Mouse (Mus musculus) spleen, postnatal 4 days (tissue): ENCODE data around the gene Nr2f6.
A peak's percentile ranks its signal among the peaks of the same experiment; 100 is the strongest.
"Not testable (repeated sequence)": the region's sequence is repeated elsewhere in the genome, so short reads cannot be mapped to it uniquely, and the experiment has no call there.

Experiments used
- DNase-seq, 2 experiments: peaks; one replicate each; pipeline ENCODE4 v3.0.0; 2022; ENCODE audit warnings: low spot score in 2 of 2

Gene Nr2f6

DNA sequence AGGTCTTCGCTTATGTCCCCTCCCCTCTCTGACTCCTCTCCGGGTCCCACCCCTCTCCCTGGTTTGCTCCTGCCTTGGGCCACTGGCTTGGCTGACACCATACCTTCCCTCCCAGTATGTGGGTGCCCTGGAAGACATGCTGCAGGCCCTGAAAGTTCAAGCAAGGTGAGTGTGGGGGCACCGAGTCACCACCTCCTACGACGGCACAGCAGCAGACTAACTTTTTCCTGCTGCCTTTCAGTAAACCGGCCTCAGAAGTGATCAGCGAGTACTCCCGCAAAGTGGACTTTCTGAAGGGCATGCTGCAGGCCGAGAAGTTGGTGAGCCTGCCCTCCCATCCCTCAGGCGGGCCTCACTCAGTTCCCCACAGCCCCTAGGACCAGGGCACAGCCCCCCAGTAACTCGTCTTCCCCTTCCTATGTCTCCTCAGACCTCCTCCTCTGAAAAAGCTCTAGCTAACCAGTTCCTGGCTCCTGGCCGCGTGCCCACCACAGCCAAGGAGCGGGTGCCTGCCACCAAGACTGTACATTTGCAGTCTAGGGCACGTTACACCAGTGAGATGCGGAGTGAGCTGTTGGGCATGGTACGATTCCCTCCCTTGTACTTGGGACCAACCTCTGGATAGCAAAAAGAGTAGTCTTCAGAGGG, 14.1 kb downstream of the Nr2f6 start:
- DNase-seq: peak in 1 of 2 experiments; percentile 65

DNA sequence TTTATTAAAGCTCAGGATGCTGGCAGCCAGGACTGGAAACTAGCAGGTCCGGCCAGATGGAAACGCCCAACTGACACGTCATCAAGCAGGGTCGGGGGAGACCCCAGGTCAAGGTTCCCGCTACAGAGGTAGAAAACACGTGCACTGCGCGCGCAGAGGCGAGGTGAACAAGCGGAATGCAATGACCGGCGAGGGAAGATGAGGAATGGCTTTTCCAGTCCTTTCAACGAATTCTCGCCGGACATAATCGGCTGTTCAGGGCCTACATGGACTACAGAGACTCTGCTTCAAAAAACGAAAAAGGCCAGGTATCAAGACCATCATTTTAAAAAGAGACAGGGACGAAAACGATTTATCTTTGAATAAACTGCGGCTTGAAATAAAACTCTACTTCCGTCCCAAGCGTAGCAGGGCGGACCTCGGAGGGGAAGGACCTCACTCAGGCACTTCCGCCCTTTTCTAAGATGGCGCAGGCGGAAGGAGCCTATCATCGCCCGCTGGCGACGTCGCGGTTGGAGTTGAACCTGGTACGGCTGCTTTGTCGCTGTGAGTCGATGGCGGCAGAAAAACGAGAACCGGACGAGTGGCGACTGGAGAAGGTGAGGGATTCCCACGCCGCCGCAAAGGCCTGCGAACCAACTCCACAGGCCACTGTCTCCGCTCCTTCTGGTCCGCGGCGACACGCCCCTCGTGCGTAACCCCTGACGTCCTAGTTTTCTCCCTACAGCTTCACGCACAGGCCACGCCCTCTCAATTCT, 14.8 kb downstream of the Nr2f6 start, which contains the start of gene Use1:
TSS of gene Use1 (plus strand) at position 78 of the 758 bp plus-strand sequence.
- DNase-seq: peak; percentile 86 to 90

GRCm38 (mm10) chr8:71358026-71358425, 23.7 kb downstream of the Nr2f6 start:
- DNase-seq: no peak

DNA sequence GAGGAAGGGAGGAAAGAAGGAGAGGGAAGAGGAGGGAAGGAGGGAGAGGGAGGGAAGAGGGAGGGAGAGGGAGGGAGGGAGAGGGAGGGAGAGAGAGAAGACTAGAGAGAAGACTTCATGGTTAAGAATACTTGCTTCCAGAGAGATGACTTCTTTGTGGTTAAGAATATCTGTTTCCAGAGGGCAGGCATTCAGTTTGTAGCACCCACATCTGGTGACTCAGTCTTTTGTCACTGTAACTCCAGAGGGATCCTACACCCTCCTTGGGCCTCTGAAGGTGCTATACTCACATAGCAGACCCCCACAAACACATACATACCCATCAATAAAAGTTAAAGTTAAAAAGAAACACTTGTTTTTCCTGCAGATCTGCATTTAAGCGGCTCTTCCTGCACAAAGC, 30.2 kb downstream of the Nr2f6 start:
- no peak for DNase-seq

- no peak for DNase-seq
These were observed 30.6 kb downstream of the Nr2f6 start for GRCm38 (mm10) chr8:71351117-71351516.

DNA sequence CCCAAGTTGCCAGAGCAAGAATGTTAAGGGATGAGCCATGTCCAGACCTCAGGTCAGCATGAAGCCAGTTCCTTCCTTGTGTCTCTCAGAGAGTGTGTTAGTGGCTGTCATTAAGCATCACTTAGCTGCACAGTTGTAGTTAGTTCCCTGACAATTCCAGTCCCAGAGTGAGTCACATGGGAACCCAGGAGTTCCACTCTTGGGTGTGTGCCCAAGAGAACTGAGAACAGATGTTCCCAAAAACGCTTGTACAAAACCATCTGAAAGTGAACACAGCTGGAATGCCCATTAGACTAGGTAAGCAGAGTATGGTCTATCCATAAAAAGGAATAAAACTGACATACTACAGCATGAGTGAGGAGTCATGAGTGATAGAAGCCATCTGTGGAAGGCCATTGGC, 35.2 kb downstream of the Nr2f6 start:
- no peak for DNase-seq

- peak; percentile 35 to 73 for DNase-seq
These were observed 41.1 kb downstream of the Nr2f6 start for GRCm38 (mm10) chr8:71340625-71341024.

DNA sequence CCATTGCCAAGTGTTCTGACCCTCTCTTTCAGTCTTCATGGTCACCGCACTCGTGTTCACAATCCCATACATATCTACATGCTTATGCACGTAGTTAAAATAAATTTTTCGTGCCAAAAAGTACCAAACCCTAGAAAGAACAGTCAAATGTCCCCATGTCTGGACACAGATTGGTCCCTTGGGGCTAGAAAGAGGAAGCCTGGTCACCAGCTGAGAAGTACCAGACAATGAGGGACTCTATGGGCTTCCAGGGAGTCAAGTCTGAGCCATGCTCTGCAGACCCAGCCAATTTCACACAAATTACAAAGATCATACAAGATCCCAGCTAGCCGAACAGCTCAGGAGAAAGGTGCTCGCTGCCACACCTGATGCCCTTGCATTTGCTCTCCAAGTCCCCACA, 43.9 kb downstream of the Nr2f6 start:
- DNase-seq: not testable (repeated sequence)

DNA sequence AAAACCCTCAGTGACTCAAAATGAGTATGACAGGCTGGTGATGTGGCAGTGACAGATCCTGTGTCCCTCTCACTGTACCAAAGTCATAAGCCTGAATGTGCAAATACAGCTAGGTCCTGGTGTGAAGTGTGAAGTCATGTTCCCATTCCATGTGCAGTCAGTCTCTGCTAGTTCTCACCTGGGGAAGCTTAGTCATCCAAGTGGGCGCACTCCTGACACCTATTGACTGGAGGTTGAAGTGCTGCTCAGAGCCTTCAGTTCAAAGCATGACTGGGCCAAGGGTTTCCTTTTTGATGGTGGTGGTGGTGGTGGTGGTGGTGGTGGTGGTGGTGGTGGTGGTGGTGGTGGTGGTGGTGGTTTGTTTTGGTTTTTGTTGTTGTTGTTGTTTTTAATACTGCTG, 56.9 kb downstream of the Nr2f6 start:
- no peak for DNase-seq
